Mouse (Mus musculus) mouse embryonic stem cell (cell line): ENCODE results near the gene Eif3m.

Source experiments
- in situ Hi-C, 2 experiments: fragments of 300-500 bp; cut with MboI; formaldehyde crosslinking; loops; 1 replicate in 1 of 2; 3 replicates in 1 of 2; pipeline ENCODE4 v1.14.3; 2019 to 2020; ENCODE audit warnings: low sequenced_read_pairs in 2 of 2, low pct_unique_long_range_greater_than_20kb in 1 of 2, mixed read lengths in 1 of 2; ENCODE audit not compliant: unreplicated experiment in 1 of 2

Eif3m gene

DNA sequence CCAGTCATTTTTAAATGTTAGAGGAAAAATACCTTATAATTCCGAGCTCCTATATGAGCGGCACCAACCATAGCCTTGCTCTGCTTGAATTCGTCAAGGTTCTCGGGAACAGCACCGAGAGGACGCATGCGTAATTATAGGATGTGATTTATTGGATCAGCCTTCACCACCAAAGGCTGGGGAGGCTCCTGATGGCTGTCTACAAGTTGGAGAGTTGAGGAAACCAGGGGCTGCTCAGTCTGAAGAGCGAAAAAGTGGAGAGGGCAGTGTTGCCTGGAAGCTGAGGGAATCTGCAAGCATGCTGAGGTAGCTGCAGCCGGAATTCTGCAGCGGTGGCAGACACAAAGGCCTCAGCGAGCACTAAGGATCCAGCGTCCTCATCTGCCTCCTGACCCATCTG, 4.4 kb upstream of the Eif3m start:
- in situ Hi-C loops = no loop called here

- in situ Hi-C loops = no loop called here
These were observed 2.6 kb upstream of the Eif3m start for GRCm38 (mm10) chr2:105019457-105019856.

DNA sequence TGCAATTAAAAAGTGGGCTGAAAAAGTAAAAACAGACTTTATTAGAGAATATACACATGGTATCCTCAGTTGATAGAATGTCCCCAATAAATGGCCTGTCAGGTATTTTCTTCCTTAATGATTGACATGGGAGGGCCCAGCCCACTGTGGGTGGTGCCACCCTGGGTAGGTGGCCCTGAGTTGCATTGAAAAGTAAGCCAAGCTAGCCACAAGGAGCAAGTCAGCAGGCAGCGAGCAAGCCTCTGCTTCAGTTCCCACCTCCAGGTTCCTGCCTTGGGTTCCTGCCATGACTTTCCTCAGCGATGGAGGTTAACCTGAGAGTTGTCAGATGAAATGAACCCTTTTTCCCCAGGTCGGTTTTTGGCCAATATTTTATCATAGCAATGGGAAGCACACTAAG, 922 bp upstream of the Eif3m start:
- in situ Hi-C loops = no loop called here

GRCm38 (mm10) chr2:105016192-105016966, 501 bp downstream of the Eif3m start:
- in situ Hi-C loops = no loop called here

GRCm38 (mm10) chr2:105007236-105007635, 9.6 kb downstream of the Eif3m start:
- in situ Hi-C loops = no loop called here

DNA sequence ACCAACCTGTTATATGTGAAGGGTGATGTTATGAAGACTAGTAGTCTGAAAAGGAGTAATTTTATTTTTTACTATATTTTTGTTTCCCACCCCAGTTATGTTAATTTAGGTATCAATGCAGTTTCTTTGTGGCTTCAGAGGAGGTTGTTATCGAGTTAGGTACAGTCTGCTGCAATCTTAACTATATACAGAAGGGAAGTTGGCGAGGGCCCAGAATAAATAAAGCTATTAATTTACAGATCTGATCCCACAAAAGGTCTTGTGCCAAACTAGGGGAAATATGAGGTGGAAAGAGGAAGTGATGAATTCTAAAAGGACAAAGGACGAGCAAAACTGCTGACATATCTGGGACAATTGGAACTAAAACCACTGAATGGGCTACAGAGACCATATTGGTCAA, 20.7 kb downstream of the Eif3m start:
- in situ Hi-C loops = no loop called here

- in situ Hi-C loops = no loop called here
These were observed 22.4 kb downstream of the Eif3m start for GRCm38 (mm10) chr2:104994436-104994835.

GRCm38 (mm10) chr2:104988974-104989373, 27.9 kb downstream of the Eif3m start:
- in situ Hi-C loops = no loop called here

GRCm38 (mm10) chr2:104985796-104986195, 31.1 kb downstream of the Eif3m start:
- in situ Hi-C loops = no loop called here

- in situ Hi-C loops = no loop called here
These were observed 35.2 kb downstream of the Eif3m start for GRCm38 (mm10) chr2:104981712-104982111.

DNA sequence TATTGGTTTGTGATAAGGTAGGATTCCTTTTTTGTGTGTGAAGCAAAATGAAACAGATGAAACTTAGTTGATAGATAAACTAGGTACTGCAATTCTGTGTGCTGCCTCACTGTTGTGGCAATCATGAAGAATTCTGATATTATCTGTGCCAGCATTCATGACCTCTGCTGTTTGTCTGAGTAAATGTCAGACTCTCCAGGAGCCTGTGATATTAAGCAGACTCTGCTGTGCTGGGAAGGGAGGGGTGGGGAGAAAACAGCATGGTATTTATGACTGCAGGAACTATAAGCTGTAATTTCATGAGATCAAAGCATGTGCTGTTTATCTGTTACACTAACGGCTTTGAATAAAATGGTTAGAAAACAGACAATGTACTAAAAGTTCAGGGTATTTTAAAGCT, 52.4 kb downstream of the Eif3m start:
- in situ Hi-C loops = no loop called here
